Mouse (Mus musculus) forebrain, embryonic 16.5 days (tissue): Measurements from ENCODE around the gene Ypel3. TPM values are rescaled to one million over a fixed set of nuclear protein-coding genes. Genes with fewer than 3 reads are reported as not detected.
A peak's percentile ranks its signal among the peaks of the same experiment; 100 is the strongest.

Experiments used
- ATAC-seq: fragments of 200-750 bp; cut with Nextera tagmentation; 2 replicates; pipeline ENCODE4 v1.8.0; 2017; ENCODE audit warnings: mild to moderate bottlenecking, moderate library complexity
- H3K27ac ChIP-seq: fragments of 300-500 bp; sonication (generic); 2 replicates; pipeline ENCODE4 v1.5.1; 2014; ENCODE audit warnings: low read length, control low read depth
- H3K27me3 ChIP-seq: fragments of 300-500 bp; sonication (generic); replicated peaks from 2 replicates; pipeline ENCODE4 v1.6.1; 2014; ENCODE audit warnings: low read length; ENCODE audit not compliant: control insufficient read depth, insufficient read depth
- H3K36me3 ChIP-seq: fragments of 300-500 bp; sonication (generic); 2 replicates; pipeline ENCODE4 v1.6.1; 2014; ENCODE audit not compliant: control insufficient read depth, insufficient read depth
- H3K4me1 ChIP-seq: fragments of 300-500 bp; sonication (generic); replicated peaks from 2 replicates; pipeline ENCODE4 v1.6.1; 2014; ENCODE audit warnings: low read length; ENCODE audit not compliant: control insufficient read depth, insufficient read depth
- H3K4me2 ChIP-seq: fragments of 300-500 bp; sonication (generic); 2 replicates; pipeline ENCODE4 v1.6.1; 2014; ENCODE audit warnings: mild to moderate bottlenecking, low read length, control low read depth
- H3K4me3 ChIP-seq: fragments of 300-500 bp; sonication (generic); replicated peaks from 2 replicates; pipeline ENCODE4 v1.5.1; 2014; ENCODE audit warnings: mild to moderate bottlenecking, low read length, control low read depth
- H3K9ac ChIP-seq: fragments of 300-500 bp; sonication (generic); replicated peaks from 2 replicates; pipeline ENCODE4 v1.6.1; 2014; ENCODE audit warnings: low read depth, low read length, control low read depth
- H3K9me3 ChIP-seq: fragments of 300-500 bp; sonication (generic); 2 replicates; pipeline ENCODE4 v1.6.1; 2016; ENCODE audit warnings: low read length; ENCODE audit not compliant: control insufficient read depth
- WGBS: fragments of 180-500 bp; shearing (Covaris S2); extraction: QIAGEN DNeasy Blood & Tissue Kit; methylation state at CpG from one replicate; pipeline ENCODE4 v1.1.7; 2014; 5-methylcytosine and 5-hydroxymethylcytosine counted together
- polyA plus RNA-seq: library from polyadenylated mRNA; unstranded; fragments of >200 nt; fragmentation: Nextera tagmentation; extraction: Ambion mirVana; gene quantifications from 2 replicates; pipeline ENCODE4 v1.2.1, GENCODE M21; 2015

Gene Ypel3
- polyA plus RNA-seq, 1 experiment from 2014 or later = 199 TPM

- H3K9ac ChIP-seq = no peak overlapping the region
- H3K36me3 ChIP-seq = no peaks in the 10 kb centered on the region
- H3K4me3 ChIP-seq = no peak overlapping the region
- H3K27ac ChIP-seq = no peak overlapping the region
- H3K4me1 ChIP-seq = no peaks in the 10 kb centered on the region
- no peaks in the 10 kb centered on the region for H3K9me3 ChIP-seq
- no peaks in the 10 kb centered on the region for H3K27me3 ChIP-seq
- no peak for ATAC-seq
- H3K4me2 ChIP-seq = no peak overlapping the region
- 47% methylated on average over 6 of the region's 6 CpGs for WGBS
Measured at GRCm38 (mm10) chr7:126746798-126747197, 30.0 kb upstream of the Ypel3 start.

GRCm38 (mm10) chr7:126748824-126749223 is 27.9 kb upstream of the Ypel3 start:
- H3K27ac ChIP-seq = no peak overlapping the region
- no peaks in the 10 kb centered on the region for H3K4me1 ChIP-seq
- H3K27me3 ChIP-seq = no peaks in the 10 kb centered on the region
- H3K9me3 ChIP-seq = no peaks in the 10 kb centered on the region
- no peak overlapping the region for H3K4me3 ChIP-seq
- WGBS = 82% methylated on average over 7 of the region's 7 CpGs
- H3K36me3 ChIP-seq = no peaks in the 10 kb centered on the region
- no peak overlapping the region for H3K9ac ChIP-seq
- ATAC-seq = no peak
- H3K4me2 ChIP-seq = no peak overlapping the region

GRCm38 (mm10) chr7:126749582-126750343 is 27.0 kb upstream of the Ypel3 start:
- Histone ChIP-seq H3K9ac (no peak overlapping the region), H3K4me1 (peaks cover 5% of the 10 kb centered on the region), H3K4me3 (no peak overlapping the region), H3K27me3 (no peaks in the 10 kb centered on the region), H3K4me2 (no peak overlapping the region), H3K27ac (no peak overlapping the region), H3K36me3 (no peaks in the 10 kb centered on the region), H3K9me3 (no peaks in the 10 kb centered on the region)
- ATAC-seq = no peak
- WGBS = 96% methylated on average over 17 of the region's 17 CpGs

- no peaks in the 10 kb centered on the region for H3K27me3 ChIP-seq
- peak overlapping the region; percentile 17 for H3K4me2 ChIP-seq
- no peak overlapping the region for H3K27ac ChIP-seq
- H3K4me3 ChIP-seq = no peak overlapping the region
- peak; percentile 74 for ATAC-seq
- no peak overlapping the region for H3K9ac ChIP-seq
- H3K4me1 ChIP-seq = peaks cover 8% of the 10 kb centered on the region
- H3K36me3 ChIP-seq = no peaks in the 10 kb centered on the region
- under 1% methylated on average over 9 of the region's 9 CpGs for WGBS
- no peaks in the 10 kb centered on the region for H3K9me3 ChIP-seq
Measured at GRCm38 (mm10) chr7:126754866-126755265, 21.9 kb upstream of the Ypel3 start.

GRCm38 (mm10) chr7:126758539-126758938 is 18.2 kb upstream of the Ypel3 start:
- no peak overlapping the region for H3K9ac ChIP-seq
- H3K27me3 ChIP-seq = no peaks in the 10 kb centered on the region
- no peak overlapping the region for H3K4me3 ChIP-seq
- no peak overlapping the region for H3K27ac ChIP-seq
- no peak overlapping the region for H3K4me2 ChIP-seq
- no peaks in the 10 kb centered on the region for H3K9me3 ChIP-seq
- H3K4me1 ChIP-seq = peaks cover 44% of the 10 kb centered on the region
- no peaks in the 10 kb centered on the region for H3K36me3 ChIP-seq
- ATAC-seq = no peak
- 78% methylated on average over 7 of the region's 7 CpGs for WGBS

- Histone ChIP-seq H3K36me3 (peaks cover under 1% of the 10 kb centered on the region; the same call in 1 of the 2 replicates), H3K4me2 (peak within 1 kb of the TSS; percentile 85), H3K4me1 (peaks cover 44% of the 10 kb centered on the region), H3K9me3 (no peaks in the 10 kb centered on the region), H3K27me3 (no peaks in the 10 kb centered on the region), H3K27ac (peak within 1 kb of the TSS; percentile 87), H3K9ac (peak within 1 kb of the TSS; percentile 95), H3K4me3 (peak within 1 kb of the TSS; percentile 88)
- ATAC-seq = peak; percentile 64
- WGBS = under 1% methylated on average over 27 of the region's 38 CpGs
Measured at GRCm38 (mm10) chr7:126759050-126759671, 17.6 kb upstream of the Ypel3 start, which contains the start of gene Mapk3. TSS of gene Mapk3 (plus strand) at chr7:126759601.

- Histone ChIP-seq H3K4me3 (peak overlapping the region; percentile 88), H3K4me1 (peaks cover 40% of the 10 kb centered on the region), H3K27ac (peak overlapping the region; percentile 87), H3K36me3 (peaks cover 5% of the 10 kb centered on the region; the same call in 1 of the 2 replicates), H3K4me2 (peak overlapping the region; percentile 85), H3K27me3 (no peaks in the 10 kb centered on the region), H3K9ac (peak overlapping the region; percentile 95), H3K9me3 (no peaks in the 10 kb centered on the region)
- WGBS = 0% methylated on average over 24 of the region's 24 CpGs
- peak; percentile 39 for ATAC-seq
Measured at GRCm38 (mm10) chr7:126759672-126760390, 16.9 kb upstream of the Ypel3 start.

GRCm38 (mm10) chr7:126760391-126760802 is 16.4 kb upstream of the Ypel3 start:
- Histone ChIP-seq H3K27me3 (no peaks in the 10 kb centered on the region), H3K4me1 (peaks cover 36% of the 10 kb centered on the region), H3K9me3 (no peaks in the 10 kb centered on the region), H3K4me2 (peak overlapping the region; percentile 85), H3K36me3 (peaks cover 6% of the 10 kb centered on the region; the same call in 1 of the 2 replicates), H3K4me3 (peak overlapping the region; percentile 88), H3K9ac (peak overlapping the region; percentile 95), H3K27ac (peak overlapping the region; percentile 87)
- WGBS = 27% methylated on average over 3 of the region's 3 CpGs
- peak; percentile 6 for ATAC-seq

- WGBS = 59% methylated on average over 4 of the region's 4 CpGs
- Histone ChIP-seq H3K27me3 (no peaks in the 10 kb centered on the region), H3K36me3 (peaks cover 6% of the 10 kb centered on the region; the same call in 1 of the 2 replicates), H3K4me2 (peak overlapping the region; percentile 85), H3K4me1 (peaks cover 36% of the 10 kb centered on the region), H3K4me3 (peak overlapping the region; percentile 88), H3K27ac (peak overlapping the region; percentile 87), H3K9me3 (no peaks in the 10 kb centered on the region), H3K9ac (peak overlapping the region; percentile 95)
- no peak for ATAC-seq
Measured at GRCm38 (mm10) chr7:126760956-126761355, 15.8 kb upstream of the Ypel3 start.
